Mouse (Mus musculus) stomach, postnatal 0 days (tissue): ENCODE data around the gene Mpp4. TPM values are rescaled to one million over a fixed set of nuclear protein-coding genes. Genes with fewer than 3 reads are reported as not detected.
A peak's percentile ranks its signal among the peaks of the same experiment; 100 is the strongest.

Source experiments
- ATAC-seq: fragments of 200-750 bp; cut with Nextera tagmentation; 2 replicates; pipeline ENCODE4 v1.8.0; 2017; ENCODE audit not compliant: low FRiP score, low TSS enrichment
- DNase-seq: peaks from one replicate; pipeline ENCODE4 v3.0.0-alpha.2; 2016; ENCODE audit warnings: low spot score
- H3K27ac ChIP-seq: fragments of 300-500 bp; sonication (generic); replicated peaks from 2 replicates; pipeline ENCODE4 v1.5.1; 2014; ENCODE audit warnings: mild to moderate bottlenecking, control low read depth
- H3K27me3 ChIP-seq: fragments of 300-500 bp; sonication (generic); 2 replicates; pipeline ENCODE4 v1.6.1; 2014; ENCODE audit warnings: low read length; ENCODE audit not compliant: control insufficient read depth, insufficient read depth
- H3K36me3 ChIP-seq: fragments of 300-500 bp; sonication (generic); 2 replicates; pipeline ENCODE4 v1.6.1; 2014; ENCODE audit warnings: low read length, mixed read lengths; ENCODE audit not compliant: control insufficient read depth, insufficient read depth
- H3K4me1 ChIP-seq: fragments of 300-500 bp; sonication (generic); replicated peaks from 2 replicates; pipeline ENCODE4 v1.6.1; 2014; ENCODE audit warnings: antibody characterized with exemption; ENCODE audit not compliant: control insufficient read depth, insufficient read depth
- H3K4me2 ChIP-seq: fragments of 300-500 bp; sonication (generic); replicated peaks from 2 replicates; pipeline ENCODE4 v1.6.1; 2014; ENCODE audit warnings: low read depth, mild to moderate bottlenecking, control low read depth, moderate library complexity
- H3K4me3 ChIP-seq: fragments of 300-500 bp; sonication (generic); 2 replicates; pipeline ENCODE4 v1.5.1; 2014; ENCODE audit warnings: low read depth, low read length, control low read depth
- H3K9ac ChIP-seq: fragments of 300-500 bp; sonication (generic); 2 replicates; pipeline ENCODE4 v1.6.1; 2014; ENCODE audit warnings: mild to moderate bottlenecking, low read length, control low read depth, mixed read lengths
- H3K9me3 ChIP-seq: fragments of 300-500 bp; sonication (generic); 2 replicates; pipeline ENCODE4 v1.6.1; 2016; ENCODE audit warnings: low read length; ENCODE audit not compliant: control insufficient read depth
- CTCF ChIP-seq: IDR thresholded peaks from 2 replicates; pipeline ENCODE4 v1.5.1; 2016; ENCODE audit warnings: antibody characterized with exemption, low read depth, mild to moderate bottlenecking, moderate library complexity
- EP300 ChIP-seq: optimal IDR thresholded peaks from 2 replicates; pipeline ENCODE3; 2016; ENCODE audit warnings: antibody characterized with exemption
- WGBS: fragments of 180-500 bp; shearing (Covaris S2); extraction: QIAGEN DNeasy Blood & Tissue Kit; methylation state at CpG from one replicate; pipeline ENCODE4 v1.1.7; 2014; 5-methylcytosine and 5-hydroxymethylcytosine counted together
- polyA plus RNA-seq: library from polyadenylated mRNA; unstranded; fragments of >200 nt; fragmentation: Nextera tagmentation; extraction: Ambion mirVana; gene quantifications from 2 replicates; pipeline ENCODE4 v1.2.1, GENCODE M21; 2015

Mpp4 gene
- polyA plus RNA-seq, 1 experiment from 2014 or later, result 0.13 TPM

GRCm38 (mm10) chr1:59202367-59202766 lies 39.2 kb upstream of the Mpp4 start:
- no peak overlapping the region for H3K9ac ChIP-seq
- ATAC-seq (0 out of 2 replicates have a peak, but pooled peaks have one; percentile 26), DNase-seq (peak; percentile 17)
- no peak overlapping the region for H3K4me3 ChIP-seq
- TF ChIP-seq EP300 (no peak), CTCF (no peak)
- H3K27me3 ChIP-seq, result no peaks in the 10 kb centered on the region
- no peak overlapping the region for H3K4me2 ChIP-seq
- 79% methylated on average over 10 of the region's 10 CpGs for WGBS
- H3K36me3 ChIP-seq, result peaks cover 2% of the 10 kb centered on the region; the same call in 1 of the 2 replicates
- H3K27ac ChIP-seq, result no peak overlapping the region
- no peaks in the 10 kb centered on the region for H3K9me3 ChIP-seq
- H3K4me1 ChIP-seq, result no peaks in the 10 kb centered on the region

- no peaks in the 10 kb centered on the region for H3K27me3 ChIP-seq
- no peak overlapping the region for H3K4me3 ChIP-seq
- no peaks in the 10 kb centered on the region for H3K9me3 ChIP-seq
- H3K27ac ChIP-seq, result no peak overlapping the region
- DNase-seq, result no peak
- no peak for ATAC-seq
- no peak for TF ChIP-seq EP300
- peaks cover 2% of the 10 kb centered on the region; the same call in 1 of the 2 replicates for H3K36me3 ChIP-seq
- no peak overlapping the region for H3K4me2 ChIP-seq
- WGBS, result 73% methylated on average over 1 of the region's 1 CpGs
- no peaks in the 10 kb centered on the region for H3K4me1 ChIP-seq
- H3K9ac ChIP-seq, result no peak overlapping the region
Measured at GRCm38 (mm10) chr1:59201561-59201960, 38.4 kb upstream of the Mpp4 start.

- no peaks in the 10 kb centered on the region for H3K4me1 ChIP-seq
- no peak overlapping the region for H3K4me2 ChIP-seq
- no peaks in the 10 kb centered on the region for H3K27me3 ChIP-seq
- H3K4me3 ChIP-seq, result no peak overlapping the region
- peaks cover 2% of the 10 kb centered on the region; the same call in 1 of the 2 replicates for H3K36me3 ChIP-seq
- H3K9ac ChIP-seq, result no peak overlapping the region
- TF ChIP-seq CTCF (no peak), EP300 (no peak)
- DNase-seq, result no peak
- ATAC-seq, result no peak
- H3K9me3 ChIP-seq, result no peaks in the 10 kb centered on the region
- 80% methylated on average over 5 of the region's 5 CpGs for WGBS
- no peak overlapping the region for H3K27ac ChIP-seq
Measured at GRCm38 (mm10) chr1:59200960-59201359, 37.8 kb upstream of the Mpp4 start.

GRCm38 (mm10) chr1:59194979-59195378 lies 31.8 kb upstream of the Mpp4 start:
- Histone ChIP-seq H3K27ac (no peak overlapping the region), H3K9ac (no peak overlapping the region), H3K4me1 (no peaks in the 10 kb centered on the region), H3K9me3 (no peaks in the 10 kb centered on the region), H3K4me2 (no peak overlapping the region), H3K4me3 (no peak overlapping the region), H3K36me3 (no peaks in the 10 kb centered on the region), H3K27me3 (no peaks in the 10 kb centered on the region)
- ATAC-seq (no peak), DNase-seq (no peak)
- 48% methylated on average over 6 of the region's 6 CpGs for WGBS
- no peak for TF ChIP-seq CTCF
- no peak for TF ChIP-seq EP300

- WGBS, result 84% methylated on average over 5 of the region's 5 CpGs
- H3K4me3 ChIP-seq, result no peak overlapping the region
- no peak overlapping the region for H3K9ac ChIP-seq
- ATAC-seq (no peak), DNase-seq (no peak)
- no peak overlapping the region for H3K4me2 ChIP-seq
- H3K9me3 ChIP-seq, result no peaks in the 10 kb centered on the region
- H3K27me3 ChIP-seq, result no peaks in the 10 kb centered on the region
- peaks cover 4% of the 10 kb centered on the region; the same call in 1 of the 2 replicates for H3K36me3 ChIP-seq
- no peaks in the 10 kb centered on the region for H3K4me1 ChIP-seq
- no peak for TF ChIP-seq EP300
- TF ChIP-seq CTCF, result no peak
- H3K27ac ChIP-seq, result no peak overlapping the region
Measured at GRCm38 (mm10) chr1:59187786-59188185, 24.6 kb upstream of the Mpp4 start.

- TF ChIP-seq EP300 (no peak), CTCF (no peak)
- Histone ChIP-seq H3K9me3 (no peaks in the 10 kb centered on the region), H3K4me3 (no peak overlapping the region), H3K36me3 (peaks cover 4% of the 10 kb centered on the region; the same call in 1 of the 2 replicates), H3K4me1 (no peaks in the 10 kb centered on the region), H3K4me2 (no peak overlapping the region), H3K27ac (no peak overlapping the region), H3K27me3 (no peaks in the 10 kb centered on the region), H3K9ac (no peak overlapping the region)
- DNase-seq, result no peak
- WGBS, result 85% methylated on average over 10 of the region's 10 CpGs
- no peak for ATAC-seq
Measured at GRCm38 (mm10) chr1:59186317-59186716, 23.1 kb upstream of the Mpp4 start.
